Mouse (Mus musculus) gastrocnemius, postnatal 25 days (tissue): ENCODE measurements around the gene Riox2. TPM values are rescaled to one million over a fixed set of nuclear protein-coding genes. Genes with fewer than 3 reads are reported as not detected.
"Not testable (repeated sequence)": the region's sequence is repeated elsewhere in the genome, so short reads cannot be mapped to it uniquely, and the experiment has no call there.

Experiments
- DNase-seq: peaks from one replicate; pipeline ENCODE4 v3.0.0; 2022
- long read RNA-seq, 2 experiments: library from polyadenylated mRNA; stranded (forward); transcript quantifications; one replicate each; pipeline ENCODE4 v2.0.0; 2021
- total RNA-seq, 2 experiments: library from RNA; stranded (reverse); gene quantifications; 1 replicate in 1 of 2; 2 replicates in 1 of 2; pipeline ENCODE4 v1.2.3; 2021

The Riox2 gene
- 10 to 100 TPM; 15.2 to 16.3 TPM for total RNA-seq
- long read RNA-seq, experiment 1, transcript Riox2-201 (10 exons, 2,159 nt): major isoform, 10 of 18 reads
- long read RNA-seq, experiment 1, partial matches to known transcripts: 4 of 18 reads
- long read RNA-seq, experiment 1, other reads (novel, unspliced or antisense): 4 of 18 reads
- long read RNA-seq, experiment 2, transcript Riox2-201 (10 exons, 2,159 nt): major isoform, 11 of 15 reads
- long read RNA-seq, experiment 2, partial matches to known transcripts: 0 of 15 reads
- long read RNA-seq, experiment 2, other reads (novel, unspliced or antisense): 4 of 15 reads

- peak; percentile 76 for DNase-seq
Measured at GRCm38 (mm10) chr16:59471637-59472278, at the start of gene Riox2. Gene Riox2, plus strand, starts transcription at chr16:59471775.

- no peak for DNase-seq
Measured at GRCm38 (mm10) chr16:59427960-59428359, 43.6 kb upstream of the Riox2 start.

GRCm38 (mm10) chr16:59433181-59433580 lies 38.4 kb upstream of the Riox2 start:
- DNase-seq: no peak

GRCm38 (mm10) chr16:59444880-59445559 lies 26.6 kb upstream of the Riox2 start:
- no peak for DNase-seq

GRCm38 (mm10) chr16:59448181-59448580 lies 23.4 kb upstream of the Riox2 start:
- no peak for DNase-seq

- DNase-seq: no peak
Measured at GRCm38 (mm10) chr16:59449092-59449491, 22.5 kb upstream of the Riox2 start.

GRCm38 (mm10) chr16:59451813-59452212 lies 19.8 kb upstream of the Riox2 start:
- DNase-seq: no peak

- DNase-seq: not testable (repeated sequence)
Measured at GRCm38 (mm10) chr16:59459259-59459861, 12.2 kb upstream of the Riox2 start.

- no peak for DNase-seq
Measured at GRCm38 (mm10) chr16:59463567-59463966, 8.0 kb upstream of the Riox2 start.

GRCm38 (mm10) chr16:59463973-59464372 lies 7.6 kb upstream of the Riox2 start:
- no peak for DNase-seq

- DNase-seq: no peak
Measured at GRCm38 (mm10) chr16:59469846-59470245, 1.7 kb upstream of the Riox2 start.

GRCm38 (mm10) chr16:59472546-59472945 lies 971 bp downstream of the Riox2 start:
- no peak for DNase-seq

GRCm38 (mm10) chr16:59474788-59475187 lies 3.2 kb downstream of the Riox2 start:
- DNase-seq: peak; percentile 35

GRCm38 (mm10) chr16:59477955-59478354 lies 6.4 kb downstream of the Riox2 start:
- no peak for DNase-seq

- no peak for DNase-seq
Measured at GRCm38 (mm10) chr16:59487239-59487638, 15.7 kb downstream of the Riox2 start.

GRCm38 (mm10) chr16:59487975-59488548 lies 16.5 kb downstream of the Riox2 start:
- no peak for DNase-seq

- no peak for DNase-seq
Measured at GRCm38 (mm10) chr16:59493199-59493598, 21.6 kb downstream of the Riox2 start.

- DNase-seq: no peak
Measured at GRCm38 (mm10) chr16:59497947-59498346, 26.4 kb downstream of the Riox2 start.

- DNase-seq: no peak
Measured at GRCm38 (mm10) chr16:59499180-59499579, 27.6 kb downstream of the Riox2 start.

- DNase-seq: no peak
Measured at GRCm38 (mm10) chr16:59509830-59510229, 38.3 kb downstream of the Riox2 start.

- DNase-seq: peak; percentile 21
Measured at GRCm38 (mm10) chr16:59515169-59515568, 43.6 kb downstream of the Riox2 start.

GRCm38 (mm10) chr16:59516965-59517364 lies 45.4 kb downstream of the Riox2 start:
- no peak for DNase-seq
